Mouse (Mus musculus) induced T-regulatory cell, adult 2 months (primary cell): ENCODE measurements around the gene Sectm1a.
"Not testable (repeated sequence)": the region's sequence is repeated elsewhere in the genome, so short reads cannot be mapped to it uniquely, and the experiment has no call there.

Source experiments
- DNase-seq: peaks from one replicate; pipeline ENCODE4 v3.0.0-alpha.2; 2012; ENCODE audit warnings: low read depth

The Sectm1a gene

GRCm38 (mm10) chr11:121047826-121048399, 33.1 kb downstream of the Sectm1a start:
- DNase-seq = peak; percentile 50

GRCm38 (mm10) chr11:121045286-121045685, 35.7 kb downstream of the Sectm1a start:
- DNase-seq = no peak

- DNase-seq = not testable (repeated sequence)
These were observed 38.0 kb downstream of the Sectm1a start for GRCm38 (mm10) chr11:121043025-121043424.

GRCm38 (mm10) chr11:121042480-121042879, 38.5 kb downstream of the Sectm1a start:
- DNase-seq = no peak

GRCm38 (mm10) chr11:121041636-121042035, 39.4 kb downstream of the Sectm1a start:
- no peak for DNase-seq

GRCm38 (mm10) chr11:121041212-121041611, 39.8 kb downstream of the Sectm1a start:
- peak; percentile 90 for DNase-seq

- peak; percentile 82 for DNase-seq
These were observed 41.7 kb downstream of the Sectm1a start, which contains the start of gene Cd7 for GRCm38 (mm10) chr11:121039302-121039701. TSS of gene Cd7 (minus strand) at chr11:121039418.

- DNase-seq = peak; percentile 73
These were observed 42.4 kb downstream of the Sectm1a start for GRCm38 (mm10) chr11:121038366-121039240.

GRCm38 (mm10) chr11:121033118-121033517, 47.9 kb downstream of the Sectm1a start:
- peak; percentile 13 for DNase-seq

GRCm38 (mm10) chr11:121027259-121027658, 53.8 kb downstream of the Sectm1a start:
- peak; percentile 56 for DNase-seq

GRCm38 (mm10) chr11:121024163-121024562, 56.9 kb downstream of the Sectm1a start:
- no peak for DNase-seq

- DNase-seq = peak; percentile 43
These were observed 61.5 kb downstream of the Sectm1a start for GRCm38 (mm10) chr11:121019501-121019900.

- DNase-seq = peak; percentile 82
These were observed 63.3 kb downstream of the Sectm1a start for GRCm38 (mm10) chr11:121017703-121018102.
